Mouse (Mus musculus): ENCODE results near the gene L1cam. TPM values are rescaled to one million over a fixed set of nuclear protein-coding genes. Genes with fewer than 3 reads are reported as not detected.
A peak's percentile ranks its signal among the peaks of the same experiment; 100 is the strongest.

Gene L1cam
- polyA plus RNA-seq, 1 experiment from 2014 or later, result 66.5 TPM

GRCm38 (mm10) chrX:73871956-73872355 is 23.9 kb downstream of the L1cam start:
- Histone ChIP-seq H3K4me3 (no peak overlapping the region), H3K9me3 (no peaks in the 10 kb centered on the region), H3K4me2 (replicated peaks) (no peak overlapping the region), H3K9ac (replicated peaks) (no peak overlapping the region), H3K4me1 (peaks cover 36% of the 10 kb centered on the region), H3K27me3 (no peaks in the 10 kb centered on the region), H3K27ac (replicated peaks) (no peak overlapping the region; the same call in 1 of the 2 replicates), H3K36me3 (no peaks in the 10 kb centered on the region)
- ATAC-seq (replicated peaks), result no peak; the same call in 1 of the 2 replicates
- WGBS, result 86% methylated on average over 1 of the region's 1 CpGs

- H3K36me3 ChIP-seq, result no peaks in the 10 kb centered on the region
- no peaks in the 10 kb centered on the region for H3K9me3 ChIP-seq
- peaks cover 38% of the 10 kb centered on the region for H3K4me1 ChIP-seq
- no peak overlapping the region for H3K4me2 ChIP-seq (replicated peaks)
- no peak overlapping the region for H3K9ac ChIP-seq (replicated peaks)
- no peak for ATAC-seq (replicated peaks)
- H3K4me3 ChIP-seq, result no peak overlapping the region
- no peak overlapping the region for H3K27ac ChIP-seq (replicated peaks)
- H3K27me3 ChIP-seq, result no peaks in the 10 kb centered on the region
These were observed 24.4 kb downstream of the L1cam start for GRCm38 (mm10) chrX:73871474-73871873.

GRCm38 (mm10) chrX:73869334-73869733 is 26.6 kb downstream of the L1cam start:
- peaks cover 43% of the 10 kb centered on the region for H3K4me1 ChIP-seq
- no peak overlapping the region for H3K4me3 ChIP-seq
- no peak for ATAC-seq (replicated peaks)
- no peaks in the 10 kb centered on the region for H3K27me3 ChIP-seq
- no peak overlapping the region for H3K9ac ChIP-seq (replicated peaks)
- H3K36me3 ChIP-seq, result no peaks in the 10 kb centered on the region
- WGBS, result 11% methylated on average over 5 of the region's 5 CpGs
- no peaks in the 10 kb centered on the region for H3K9me3 ChIP-seq
- H3K27ac ChIP-seq (replicated peaks), result no peak overlapping the region
- no peak overlapping the region for H3K4me2 ChIP-seq (replicated peaks)

GRCm38 (mm10) chrX:73867852-73868251 is 28.1 kb downstream of the L1cam start:
- Histone ChIP-seq H3K9ac (replicated peaks) (no peak overlapping the region), H3K27ac (replicated peaks) (peak overlapping the region; percentile 90), H3K4me2 (replicated peaks) (no peak overlapping the region), H3K4me3 (no peak overlapping the region), H3K9me3 (no peaks in the 10 kb centered on the region), H3K27me3 (no peaks in the 10 kb centered on the region), H3K4me1 (peaks cover 43% of the 10 kb centered on the region), H3K36me3 (peaks cover 3% of the 10 kb centered on the region; the same call in 1 of the 2 replicates)
- 71% methylated on average over 1 of the region's 1 CpGs for WGBS
- ATAC-seq (replicated peaks), result no peak

GRCm38 (mm10) chrX:73867256-73867655 is 28.6 kb downstream of the L1cam start:
- Histone ChIP-seq H3K4me3 (no peak overlapping the region), H3K4me1 (peaks cover 39% of the 10 kb centered on the region), H3K27me3 (no peaks in the 10 kb centered on the region), H3K27ac (replicated peaks) (peak overlapping the region; percentile 90), H3K9me3 (no peaks in the 10 kb centered on the region), H3K36me3 (peaks cover 3% of the 10 kb centered on the region; the same call in 1 of the 2 replicates), H3K9ac (replicated peaks) (no peak overlapping the region), H3K4me2 (replicated peaks) (no peak overlapping the region; the same call in 1 of the 2 replicates)
- WGBS, result 17% methylated on average over 3 of the region's 3 CpGs
- peak; percentile 64 for ATAC-seq (replicated peaks)

GRCm38 (mm10) chrX:73864692-73865091 is 31.2 kb downstream of the L1cam start:
- peak; percentile 64 for ATAC-seq (replicated peaks)
- WGBS, result 47% methylated on average over 3 of the region's 3 CpGs
- no peak overlapping the region for H3K4me2 ChIP-seq (replicated peaks)
- peak overlapping the region; percentile 47; the same call in 1 of the 2 replicates for H3K27ac ChIP-seq (replicated peaks)
- no peak overlapping the region for H3K9ac ChIP-seq (replicated peaks)
- H3K4me3 ChIP-seq, result no peak overlapping the region
- no peaks in the 10 kb centered on the region for H3K27me3 ChIP-seq
- peaks cover 10% of the 10 kb centered on the region for H3K36me3 ChIP-seq
- H3K9me3 ChIP-seq, result no peaks in the 10 kb centered on the region
- peaks cover 36% of the 10 kb centered on the region for H3K4me1 ChIP-seq

GRCm38 (mm10) chrX:73855087-73855408 is 40.9 kb downstream of the L1cam start:
- H3K36me3 ChIP-seq, result peaks cover 16% of the 10 kb centered on the region

GRCm38 (mm10) chrX:73854326-73855086 is 41.4 kb downstream of the L1cam start:
- Histone ChIP-seq H3K9ac (replicated peaks) (no peak overlapping the region), H3K9me3 (no peaks in the 10 kb centered on the region), H3K4me1 (no peaks in the 10 kb centered on the region), H3K4me2 (replicated peaks) (no peak overlapping the region), H3K27me3 (no peaks in the 10 kb centered on the region), H3K36me3 (peaks cover 13% of the 10 kb centered on the region), H3K4me3 (no peak overlapping the region), H3K27ac (replicated peaks) (0 out of 2 replicates have a peak overlapping the region, but pooled peaks have one; percentile 23)
- no peak for ATAC-seq (replicated peaks)
- 80% methylated on average over 9 of the region's 9 CpGs for WGBS

More at GRCm38 (mm10) chrX:73855087-73855408, 40.9 kb downstream of the L1cam start:
- Histone ChIP-seq H3K4me3 (no peak overlapping the region), H3K9me3 (no peaks in the 10 kb centered on the region), H3K27me3 (no peaks in the 10 kb centered on the region), H3K9ac (replicated peaks) (no peak overlapping the region), H3K27ac (replicated peaks) (no peak overlapping the region), H3K4me2 (replicated peaks) (no peak overlapping the region), H3K4me1 (no peaks in the 10 kb centered on the region)
- ATAC-seq (replicated peaks), result no peak
- WGBS, result 65% methylated on average over 3 of the region's 3 CpGs

- H3K4me2 ChIP-seq (replicated peaks), result no peak overlapping the region
- H3K4me3 ChIP-seq, result no peak overlapping the region
- no peaks in the 10 kb centered on the region for H3K9me3 ChIP-seq
- no peak overlapping the region for H3K27ac ChIP-seq (replicated peaks)
- H3K36me3 ChIP-seq, result no peaks in the 10 kb centered on the region
- H3K4me1 ChIP-seq, result no peaks in the 10 kb centered on the region
- 83% methylated on average over 3 of the region's 3 CpGs for WGBS
- no peaks in the 10 kb centered on the region for H3K27me3 ChIP-seq
- no peak overlapping the region for H3K9ac ChIP-seq (replicated peaks)
- ATAC-seq (replicated peaks), result no peak
These were observed 59.2 kb downstream of the L1cam start for GRCm38 (mm10) chrX:73836691-73837090.

GRCm38 (mm10) chrX:73835731-73836130 is 60.2 kb downstream of the L1cam start:
- Histone ChIP-seq H3K36me3 (no peaks in the 10 kb centered on the region), H3K27me3 (no peaks in the 10 kb centered on the region), H3K4me2 (replicated peaks) (no peak overlapping the region), H3K4me1 (no peaks in the 10 kb centered on the region), H3K27ac (replicated peaks) (no peak overlapping the region), H3K9ac (replicated peaks) (no peak overlapping the region), H3K4me3 (no peak overlapping the region), H3K9me3 (no peaks in the 10 kb centered on the region)
- WGBS, result 95% methylated on average over 1 of the region's 1 CpGs
- ATAC-seq (replicated peaks), result no peak

- peak within 1 kb of the TSS; percentile 93 for H3K9ac ChIP-seq (replicated peaks)
- H3K36me3 ChIP-seq, result no peaks in the 10 kb centered on the region
- peak within 1 kb of the TSS; percentile 75 for H3K4me3 ChIP-seq
- ATAC-seq (replicated peaks), result peak; percentile 89
- H3K4me2 ChIP-seq (replicated peaks), result peak within 1 kb of the TSS; percentile 63
- H3K27ac ChIP-seq (replicated peaks), result peak within 1 kb of the TSS; percentile 93
- H3K9me3 ChIP-seq, result no peaks in the 10 kb centered on the region
- no peaks in the 10 kb centered on the region for H3K27me3 ChIP-seq
- peaks cover 19% of the 10 kb centered on the region for H3K4me1 ChIP-seq
- 29% methylated on average over 71 of the region's 84 CpGs for WGBS
These were observed 71.4 kb downstream of the L1cam start, which contains the start of gene Pdzd4 for GRCm38 (mm10) chrX:73824185-73825151. Pdzd4 (minus strand) TSS chrX:73824969.

GRCm38 (mm10) chrX:73823747-73824146 is 72.2 kb downstream of the L1cam start:
- Histone ChIP-seq H3K4me1 (peaks cover 19% of the 10 kb centered on the region), H3K36me3 (no peaks in the 10 kb centered on the region), H3K9me3 (no peaks in the 10 kb centered on the region), H3K27me3 (no peaks in the 10 kb centered on the region), H3K9ac (replicated peaks) (peak overlapping the region; percentile 93), H3K4me3 (peak overlapping the region; percentile 75), H3K27ac (replicated peaks) (peak overlapping the region; percentile 93; the same call in 1 of the 2 replicates), H3K4me2 (replicated peaks) (peak overlapping the region; percentile 63)
- peak; percentile 34 for ATAC-seq (replicated peaks)
- 20% methylated on average over 17 of the region's 17 CpGs for WGBS

All from forebrain, embryonic 15.5 days (tissue).